Mouse (Mus musculus): ENCODE data around the gene Tmem51. TPM values are rescaled to one million over a fixed set of nuclear protein-coding genes. Genes with fewer than 3 reads are reported as not detected.
A peak's percentile ranks its signal among the peaks of the same experiment; 100 is the strongest.

Gene Tmem51
- polyA plus RNA-seq (2016; fragmentation: Nextera tagmentation; extraction: Ambion mirVana) = 9.2 and 12.1 TPM in 2 replicates

DNA sequence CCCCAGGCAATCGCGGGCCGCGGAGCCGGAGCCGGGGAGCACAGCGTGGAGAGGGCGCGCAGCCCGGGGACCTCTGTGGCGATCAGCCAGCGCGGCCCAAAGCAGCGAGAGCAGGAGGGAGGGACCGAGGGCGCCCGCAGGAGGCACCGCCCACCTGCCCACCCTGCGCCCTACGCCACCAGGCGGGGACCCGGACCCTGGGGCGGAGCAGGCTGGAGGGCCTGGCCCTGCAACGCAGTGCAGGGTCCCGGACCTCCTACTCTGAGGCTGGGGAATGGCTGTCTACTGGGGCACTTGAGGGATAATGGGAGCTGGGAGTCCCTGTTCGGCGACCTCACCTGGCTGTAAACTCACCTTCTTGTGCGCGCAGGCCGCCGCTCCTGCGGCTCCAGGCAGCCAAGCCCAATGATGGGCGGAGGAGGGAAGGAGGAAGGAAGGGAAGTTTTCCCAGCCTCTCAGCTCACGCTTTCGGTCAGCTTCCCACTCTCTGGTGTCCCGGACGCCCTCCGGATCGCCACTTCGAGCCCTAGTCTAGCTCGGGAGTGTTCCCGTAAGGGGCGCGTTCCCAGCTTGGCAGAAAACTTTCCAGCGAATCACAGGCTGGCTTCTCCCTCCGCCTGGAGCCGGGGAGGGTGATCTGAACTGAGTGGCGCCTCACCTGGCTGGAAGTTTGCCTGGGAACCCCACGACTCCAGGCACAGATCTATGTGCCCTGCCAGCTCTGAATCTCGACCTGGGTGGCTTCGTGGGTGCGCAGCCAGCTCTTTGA lies at the start of gene Tmem51:
Gene Tmem51 (minus strand): TSS at position 174 of the 769 bp plus-strand sequence.
- Histone ChIP-seq H3K27me3 (ENCODE audit: insufficient read depth, poor library complexity, severe bottlenecking) (peaks cover 79% of the 10 kb centered on the region), H3K36me3 (no peaks in the 10 kb centered on the region), H3K27ac (peak within 1 kb of the TSS; percentile 84), H3K9me3 (no peaks in the 10 kb centered on the region), H3K4me3 (peak within 1 kb of the TSS; percentile 78), H3K4me1 (replicated peaks) (peaks cover 55% of the 10 kb centered on the region)
- DNase-seq (ENCODE audit: low spot score) = peak; percentile 60
- under 1% methylated on average over 52 of the region's 52 CpGs for WGBS

- Histone ChIP-seq H3K36me3 (no peaks in the 10 kb centered on the region), H3K27me3 (ENCODE audit: insufficient read depth, poor library complexity, severe bottlenecking) (no peaks in the 10 kb centered on the region), H3K4me1 (replicated peaks) (peaks cover 31% of the 10 kb centered on the region), H3K27ac (peak overlapping the region; percentile 59; the same call in 1 of the 2 replicates), H3K9me3 (no peaks in the 10 kb centered on the region), H3K4me3 (no peak overlapping the region)
- WGBS = 59% methylated on average over 5 of the region's 5 CpGs
- DNase-seq (ENCODE audit: low spot score) = peak; percentile 20
Measured at GRCm38 (mm10) chr4:142130162-142130561, 46.1 kb upstream of the Tmem51 start.

- whole genome bisulfite sequencing = 89% methylated on average over 6 of the region's 6 CpGs
- peaks cover 31% of the 10 kb centered on the region for H3K4me1 ChIP-seq (replicated peaks)
Measured at GRCm38 (mm10) chr4:142127275-142127788, 43.2 kb upstream of the Tmem51 start.

DNA sequence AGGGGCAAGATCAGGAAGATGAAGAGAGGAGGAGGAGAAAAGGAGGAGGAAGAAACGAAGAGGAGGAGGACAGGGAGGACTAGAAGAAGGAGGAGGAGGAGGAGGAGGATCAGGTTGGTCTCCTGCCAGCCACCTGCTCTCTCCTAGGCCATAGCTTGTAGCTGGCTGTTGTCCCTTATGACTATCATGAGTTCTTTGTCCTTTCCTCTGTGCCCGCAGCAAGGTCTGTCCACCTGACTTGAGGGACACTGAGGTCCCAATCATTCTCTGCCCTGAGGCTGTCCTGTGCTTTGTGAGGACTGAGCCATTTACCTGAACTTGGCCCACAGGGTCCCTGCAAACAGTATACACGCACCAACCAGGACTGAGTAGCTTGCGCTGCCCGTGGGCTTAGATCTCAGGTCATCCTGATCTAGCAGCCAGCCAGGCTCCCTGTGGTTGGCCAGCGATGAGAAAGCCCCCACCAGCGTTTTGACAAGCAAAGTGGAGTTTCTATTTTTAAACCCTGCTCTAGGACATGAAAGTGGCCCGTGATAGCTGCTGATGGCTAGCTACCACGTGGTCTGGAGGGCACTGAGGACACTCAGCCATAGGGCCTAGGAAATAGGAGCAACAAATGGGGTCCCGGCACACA lies 42.7 kb upstream of the Tmem51 start:
- H3K27me3 ChIP-seq (ENCODE audit: insufficient read depth, poor library complexity, severe bottlenecking) = no peaks in the 10 kb centered on the region
- H3K36me3 ChIP-seq = no peaks in the 10 kb centered on the region
- DNase-seq (ENCODE audit: low spot score) = no peak
- WGBS = 79% methylated on average over 10 of the region's 10 CpGs
- H3K27ac ChIP-seq = no peak overlapping the region
- H3K4me1 ChIP-seq (replicated peaks) = peaks cover 30% of the 10 kb centered on the region
- no peaks in the 10 kb centered on the region for H3K9me3 ChIP-seq
- no peak overlapping the region for H3K4me3 ChIP-seq

More at GRCm38 (mm10) chr4:142127275-142127788, 43.2 kb upstream of the Tmem51 start:
- no peak for DNase-seq (ENCODE audit: low spot score)
- no peaks in the 10 kb centered on the region for H3K36me3 ChIP-seq
- H3K27me3 ChIP-seq (ENCODE audit: insufficient read depth, poor library complexity, severe bottlenecking) = no peaks in the 10 kb centered on the region
- no peaks in the 10 kb centered on the region for H3K9me3 ChIP-seq
- no peak overlapping the region for H3K27ac ChIP-seq
- no peak overlapping the region for H3K4me3 ChIP-seq

- WGBS = 68% methylated on average over 1 of the region's 1 CpGs
- Histone ChIP-seq H3K27ac (peak overlapping the region; percentile 40; the same call in 1 of the 2 replicates), H3K4me3 (no peak overlapping the region), H3K4me1 (replicated peaks) (peaks cover 22% of the 10 kb centered on the region), H3K9me3 (no peaks in the 10 kb centered on the region), H3K27me3 (ENCODE audit: insufficient read depth, poor library complexity, severe bottlenecking) (0 out of 2 replicates have a peak, but pooled peaks cover 3% of the 10 kb centered on the region), H3K36me3 (no peaks in the 10 kb centered on the region)
- DNase-seq (ENCODE audit: low spot score) = no peak
Measured at GRCm38 (mm10) chr4:142121164-142121563, 37.1 kb upstream of the Tmem51 start.

DNA sequence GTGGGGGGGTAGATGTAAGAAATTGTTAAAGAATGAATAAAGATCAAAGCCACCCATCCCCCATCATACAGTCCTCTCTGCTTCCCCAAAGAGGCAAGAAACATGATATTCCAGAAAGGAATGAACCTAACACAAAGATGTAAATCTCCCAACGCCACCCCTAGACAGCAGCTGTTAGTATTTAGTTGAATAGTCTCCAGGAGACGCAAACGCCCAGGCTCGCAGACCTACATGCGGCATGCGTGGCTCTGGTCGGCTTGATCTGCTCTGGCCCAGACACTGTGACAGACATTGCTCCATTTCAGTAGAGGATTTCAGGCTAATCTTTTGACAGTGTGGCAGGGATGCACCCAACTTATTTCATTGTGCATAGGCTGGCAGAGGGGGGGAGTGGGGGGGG lies 34.4 kb upstream of the Tmem51 start:
- no peak for DNase-seq (ENCODE audit: low spot score)
- no peaks in the 10 kb centered on the region for H3K36me3 ChIP-seq
- no peaks in the 10 kb centered on the region for H3K9me3 ChIP-seq
- H3K27me3 ChIP-seq (ENCODE audit: insufficient read depth, poor library complexity, severe bottlenecking) = peaks cover 10% of the 10 kb centered on the region; the same call in 1 of the 2 replicates
- peaks cover 20% of the 10 kb centered on the region for H3K4me1 ChIP-seq (replicated peaks)
- H3K4me3 ChIP-seq = no peak overlapping the region
- 0 out of 2 replicates have a peak overlapping the region, but pooled peaks have one; percentile 64 for H3K27ac ChIP-seq
- 48% methylated on average over 7 of the region's 7 CpGs for WGBS

- 89% methylated on average over 12 of the region's 12 CpGs for WGBS
- Histone ChIP-seq H3K27ac (peak overlapping the region; percentile 64; the same call in 1 of the 2 replicates), H3K4me3 (no peak overlapping the region), H3K27me3 (ENCODE audit: insufficient read depth, poor library complexity, severe bottlenecking) (peaks cover 10% of the 10 kb centered on the region; the same call in 1 of the 2 replicates), H3K9me3 (no peaks in the 10 kb centered on the region), H3K36me3 (no peaks in the 10 kb centered on the region), H3K4me1 (replicated peaks) (peaks cover 20% of the 10 kb centered on the region)
- no peak for DNase-seq (ENCODE audit: low spot score)
Measured at GRCm38 (mm10) chr4:142117993-142118392, 33.9 kb upstream of the Tmem51 start.

DNA sequence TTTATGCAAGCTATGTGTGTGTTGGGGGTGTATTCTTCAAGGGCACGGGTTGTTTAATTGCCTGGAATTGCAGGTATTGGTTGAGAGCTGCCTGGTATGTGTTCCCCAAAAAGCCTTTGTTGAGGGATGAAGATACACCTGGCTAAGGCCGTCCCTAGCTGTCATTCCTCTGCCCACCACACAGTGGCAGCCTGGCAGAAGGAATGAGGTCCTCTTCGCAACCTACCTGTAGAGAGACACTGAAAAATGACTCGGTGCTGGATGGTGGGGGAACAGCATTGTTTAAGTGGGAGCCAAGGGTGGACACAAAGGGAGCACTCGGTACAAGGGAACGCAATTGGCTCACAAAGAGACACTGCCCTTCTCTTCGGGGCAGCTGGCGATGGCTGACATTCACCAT lies 29.2 kb upstream of the Tmem51 start:
- WGBS = 35% methylated on average over 8 of the region's 8 CpGs
- no peak for DNase-seq (ENCODE audit: low spot score)
- Histone ChIP-seq H3K36me3 (peaks cover 14% of the 10 kb centered on the region), H3K4me1 (replicated peaks) (peaks cover 4% of the 10 kb centered on the region), H3K4me3 (no peak overlapping the region), H3K9me3 (no peaks in the 10 kb centered on the region), H3K27ac (no peak overlapping the region), H3K27me3 (ENCODE audit: insufficient read depth, poor library complexity, severe bottlenecking) (peaks cover 13% of the 10 kb centered on the region)

GRCm38 (mm10) chr4:142103081-142103671 lies 19.1 kb upstream of the Tmem51 start:
- Histone ChIP-seq H3K36me3 (peaks cover 12% of the 10 kb centered on the region), H3K9me3 (0 out of 2 replicates have a peak, but pooled peaks cover 7% of the 10 kb centered on the region), H3K27me3 (ENCODE audit: insufficient read depth, poor library complexity, severe bottlenecking) (no peaks in the 10 kb centered on the region; the same call in none of the 2 replicates), H3K4me1 (replicated peaks) (peaks cover 22% of the 10 kb centered on the region), H3K4me3 (no peak overlapping the region), H3K27ac (no peak overlapping the region)
- no peak for DNase-seq (ENCODE audit: low spot score)
- WGBS = 52% methylated on average over 12 of the region's 12 CpGs

DNA sequence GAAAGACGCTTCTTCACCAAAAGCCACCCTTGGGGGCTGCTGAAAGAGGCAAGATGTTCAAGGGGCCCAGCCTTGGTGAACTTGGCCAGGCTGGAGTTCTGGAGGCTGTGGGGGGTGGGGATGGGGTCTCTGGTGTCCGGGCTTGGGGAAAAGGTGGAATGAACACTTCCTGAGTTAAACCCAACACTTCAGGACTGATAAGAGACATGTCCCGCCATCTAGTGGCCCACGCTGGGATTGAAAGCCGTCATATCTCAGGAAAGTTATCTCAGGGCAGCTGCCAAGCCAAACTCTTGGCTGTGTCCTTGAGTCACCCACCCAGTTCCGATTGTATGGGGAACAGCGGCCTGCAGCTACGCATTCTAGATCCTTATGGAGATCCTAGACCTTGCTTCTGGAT lies 14.2 kb upstream of the Tmem51 start:
- WGBS = 24% methylated on average over 8 of the region's 8 CpGs
- H3K36me3 ChIP-seq = no peaks in the 10 kb centered on the region

GRCm38 (mm10) chr4:142097871-142098270 lies 13.8 kb upstream of the Tmem51 start:
- DNase-seq (ENCODE audit: low spot score) = no peak
- H3K4me3 ChIP-seq = no peak overlapping the region
- peaks cover 21% of the 10 kb centered on the region for H3K4me1 ChIP-seq (replicated peaks)
- H3K27ac ChIP-seq = no peak overlapping the region
- H3K9me3 ChIP-seq = no peaks in the 10 kb centered on the region
- no peaks in the 10 kb centered on the region for H3K36me3 ChIP-seq
- WGBS = 48% methylated on average over 5 of the region's 5 CpGs
- H3K27me3 ChIP-seq (ENCODE audit: insufficient read depth, poor library complexity, severe bottlenecking) = peaks cover 3% of the 10 kb centered on the region

More for the DNA sequence above, 14.2 kb upstream of the Tmem51 start:
- H3K27me3 ChIP-seq (ENCODE audit: insufficient read depth, poor library complexity, severe bottlenecking) = no peaks in the 10 kb centered on the region; the same call in none of the 2 replicates
- no peaks in the 10 kb centered on the region for H3K9me3 ChIP-seq
- peaks cover 25% of the 10 kb centered on the region for H3K4me1 ChIP-seq (replicated peaks)
- DNase-seq (ENCODE audit: low spot score) = peak; percentile 82
- H3K4me3 ChIP-seq = no peak overlapping the region
- no peak overlapping the region for H3K27ac ChIP-seq

- 67% methylated on average over 15 of the region's 15 CpGs for WGBS
- peaks cover 17% of the 10 kb centered on the region for H3K4me1 ChIP-seq (replicated peaks)
- no peaks in the 10 kb centered on the region for H3K9me3 ChIP-seq
- H3K27me3 ChIP-seq (ENCODE audit: insufficient read depth, poor library complexity, severe bottlenecking) = peaks cover 11% of the 10 kb centered on the region; the same call in 1 of the 2 replicates
- DNase-seq (ENCODE audit: low spot score) = no peak
- H3K36me3 ChIP-seq = no peaks in the 10 kb centered on the region
- no peak overlapping the region for H3K4me3 ChIP-seq
- peak overlapping the region; percentile 29; the same call in 1 of the 2 replicates for H3K27ac ChIP-seq
Measured at GRCm38 (mm10) chr4:142095513-142096241, 11.6 kb upstream of the Tmem51 start.

Measured in hindbrain, embryonic 10.5 days (tissue).